8 mouse cellular contexts compared by ENCODE assay signal in genomic region chr19:4303640-4303995, GRCm38 (mm10). TPM values are rescaled to one million over a fixed set of nuclear protein-coding genes. Genes with fewer than 3 reads are reported as not detected.
DNase-seq lines count a peak whose midpoint lies in the region; ATAC-seq and TF ChIP-seq lines count a peak whose summit lies in the region.

No protein-coding gene starts in this region.

- no peak for ATAC-seq in erythroblast, adult 5-6 weeks (replicated peaks; ENCODE audit: low FRiP score, poor library complexity, severe bottlenecking)
- no peak for ATAC-seq in hindbrain, postnatal 0 days

- H3K4me1 ChIP-seq in erythroblast, embryonic 14.5 days (ENCODE audit: control insufficient read depth), result peaks cover 73% of the 10 kb centered on the region
- H3K4me1 ChIP-seq in liver, adult 2 months (ENCODE audit: control insufficient read depth, insufficient read depth, low read length), result peaks cover 17% of the 10 kb centered on the region
- H3K4me1 ChIP-seq in hindbrain, postnatal 0 days (ENCODE audit: insufficient read depth, low read length), result peaks cover 55% of the 10 kb centered on the region

- H3K79me2 ChIP-seq in liver, adult 2 months (ENCODE audit: control insufficient read depth, insufficient read depth, low read length), result peaks cover 60% of the 10 kb centered on the region

- H3K27me3 ChIP-seq in erythroblast, embryonic 14.5 days (ENCODE audit: control insufficient read depth), result peaks cover 10% of the 10 kb centered on the region
- no peaks in the 10 kb centered on the region for H3K27me3 ChIP-seq in liver, adult 2 months (ENCODE audit: control insufficient read depth, insufficient read depth, low read length)
- H3K27me3 ChIP-seq in hindbrain, postnatal 0 days (ENCODE audit: insufficient read depth, low read length), result no peaks in the 10 kb centered on the region
- no peaks in the 10 kb centered on the region for H3K27me3 ChIP-seq in splenic B cell, adult 2 months (ENCODE audit: control insufficient read depth, insufficient read depth, low read length, poor library complexity, severe bottlenecking)

- H3K27ac ChIP-seq in liver, adult 2 months (replicated peaks; ENCODE audit: insufficient read depth, low read depth, low read length), result peak overlapping the region; percentile 9; the same call in 1 of the 2 replicates
- peak overlapping the region; percentile 42; the same call in 1 of the 2 replicates for H3K27ac ChIP-seq in hindbrain, postnatal 0 days

- peak overlapping the region; percentile 24 for H3K4me3 ChIP-seq in erythroblast, embryonic 14.5 days (replicated peaks)
- no peak overlapping the region for H3K4me3 ChIP-seq in liver, adult 2 months (ENCODE audit: insufficient read depth, low read depth, low read length)
- H3K4me3 ChIP-seq in hindbrain, postnatal 0 days (ENCODE audit: low read length), result no peak overlapping the region

- no peak for TF ChIP-seq POLR2A in liver, adult 2 months (IDR thresholded peaks at IDR 0.05; ENCODE audit: extremely low read depth, insufficient read depth, low read length)

- H3K4me2 ChIP-seq in hindbrain, postnatal 0 days (ENCODE audit: low read depth, low read length), result peak overlapping the region; percentile 41; the same call in 1 of the 2 replicates

- WGBS in liver, adult 2 months, result 85% methylated on average over 5 of the region's 5 CpGs
- 87% methylated on average over 5 of the region's 5 CpGs for WGBS in hindbrain, postnatal 0 days

- peaks cover 33% of the 10 kb centered on the region for H3K36me3 ChIP-seq in erythroblast, embryonic 14.5 days (ENCODE audit: control insufficient read depth)
- no peaks in the 10 kb centered on the region for H3K36me3 ChIP-seq in liver, adult 2 months (ENCODE audit: control insufficient read depth, insufficient read depth, low read length)
- no peaks in the 10 kb centered on the region for H3K36me3 ChIP-seq in hindbrain, postnatal 0 days (ENCODE audit: insufficient read depth, low read length)
- H3K36me3 ChIP-seq in splenic B cell, adult 2 months (ENCODE audit: control insufficient read depth, insufficient read depth, low read length, poor library complexity, severe bottlenecking), result peaks cover 1% of the 10 kb centered on the region; the same call in 1 of the 2 replicates

- DNase-seq in liver, adult 2 months (ENCODE audit: extremely low read depth, low read depth, low spot score), result no peak
- DNase-seq in liver, result no peak
- no peak for DNase-seq in hindbrain, postnatal 0 days (ENCODE audit: low spot score)
- peak; percentile 67 for DNase-seq in splenic B cell, adult 2 months (ENCODE audit: low read depth, low spot score)
- DNase-seq in left cerebral cortex, adult 9 months (ENCODE audit: low spot score in 2 of 2), result no peak
- no peak for DNase-seq in layer of hippocampus, adult 9-11 months

- peak overlapping the region; percentile 22; the same call in 1 of the 2 replicates for H3K9ac ChIP-seq in liver, adult 2 months (ENCODE audit: low read depth, low read length)
- no peak overlapping the region for H3K9ac ChIP-seq in hindbrain, postnatal 0 days (replicated peaks; ENCODE audit: low read length)

- TF ChIP-seq CTCF in liver, adult 2 months (IDR thresholded peaks at IDR 0.05; ENCODE audit: low read depth, low read length), result no peak
- TF ChIP-seq CTCF in hindbrain, postnatal 0 days (IDR thresholded peaks at IDR 0.05; ENCODE audit: low read depth), result no peak

- no peaks in the 10 kb centered on the region for H3K9me3 ChIP-seq in erythroblast, embryonic 14.5 days (ENCODE audit: control insufficient read depth, low read length)
- no peaks in the 10 kb centered on the region for H3K9me3 ChIP-seq in hindbrain, postnatal 0 days (ENCODE audit: low read length)

RNA-seq across cellular contexts. Expression of gene Grk2, which starts 2.4 kb away (rescaled TPM):
- polyA plus RNA-seq in erythroblast, embryonic 14.5 days (2012), result 20.9 and 22.2 TPM in 2 replicates
- 63.4 and 93.2 TPM in 2 replicates for total RNA-seq in erythroblast, adult 5-6 weeks (2015; ENCODE audit: low replicate concordance)
- 40.1 and 60.1 TPM in 2 replicates for total RNA-seq in erythroblast, adult 5-6 weeks (2017; ENCODE audit: low replicate concordance)
- total RNA-seq in liver, adult 2 months (2014; rRNA removed), result 11.3 and 16.4 TPM in 2 replicates
- 23.4 and 30.3 TPM in 2 replicates for polyA plus RNA-seq in liver, adult 2 months (2012; rRNA removed)
- total RNA-seq in hindbrain, postnatal 0 days (2014; rRNA removed), result 138 and 142 TPM in 2 replicates
- 25.8 and 26.2 TPM in 2 replicates for polyA plus RNA-seq in hindbrain, postnatal 0 days (2015; fragmentation: Nextera tagmentation; extraction: Ambion mirVana)

RNA-seq across cellular contexts. Expression of gene Ankrd13d, which starts 20.7 kb away (rescaled TPM):
- 0.22 and 0.38 TPM in 2 replicates for polyA plus RNA-seq in erythroblast, embryonic 14.5 days (2012)
- total RNA-seq in erythroblast, adult 5-6 weeks (2015; ENCODE audit: low replicate concordance), result 0.63 TPM in 1 of 2 replicates, not detected in the other
- 0.84 TPM in 1 of 2 replicates, not detected in the other for total RNA-seq in erythroblast, adult 5-6 weeks (2017; ENCODE audit: low replicate concordance)
- total RNA-seq in liver, adult 2 months (2014; rRNA removed), result 0.40 and 0.46 TPM in 2 replicates
- polyA plus RNA-seq in liver, adult 2 months (2012; rRNA removed), result 0.27 and 0.60 TPM in 2 replicates
- total RNA-seq in hindbrain, postnatal 0 days (2014; rRNA removed), result 97.2 and 121 TPM in 2 replicates
- 70.9 and 71.5 TPM in 2 replicates for polyA plus RNA-seq in hindbrain, postnatal 0 days (2015; fragmentation: Nextera tagmentation; extraction: Ambion mirVana)

RNA-seq across cellular contexts. Expression of gene Ssh3, which starts 34.6 kb away (rescaled TPM):
- 0.19 and 0.24 TPM in 2 replicates for polyA plus RNA-seq in erythroblast, embryonic 14.5 days (2012)
- total RNA-seq in erythroblast, adult 5-6 weeks (2015; ENCODE audit: low replicate concordance), result 0.42 and 3.8 TPM in 2 replicates
- 3.0 and 3.2 TPM in 2 replicates for total RNA-seq in erythroblast, adult 5-6 weeks (2017; ENCODE audit: low replicate concordance)
- total RNA-seq in liver, adult 2 months (2014; rRNA removed), result 11.5 and 12.1 TPM in 2 replicates
- 15.3 and 29.2 TPM in 2 replicates for polyA plus RNA-seq in liver, adult 2 months (2012; rRNA removed)
- total RNA-seq in hindbrain, postnatal 0 days (2014; rRNA removed), result 64.6 and 69.6 TPM in 2 replicates
- 18.9 and 21.8 TPM in 2 replicates for polyA plus RNA-seq in hindbrain, postnatal 0 days (2015; fragmentation: Nextera tagmentation; extraction: Ambion mirVana)

Comparison
In these comparisons a context has a peak if more than half of its experiments do, and no peak if none do; other contexts are left out.
1. RNA of gene Ankrd13d, which starts 20.7 kb away (total RNA-seq): 97.2 to 121 TPM in hindbrain, postnatal 0 days; 0.63 to 0.84 TPM in erythroblast, adult 5-6 weeks and 0.40 to 0.46 TPM in liver, adult 2 months; every median in the first group is over 10 times any median in the second.